Mouse (Mus musculus) small intestine, adult 2 months (tissue): ENCODE measurements around the gene Adamts13. TPM values are rescaled to one million over a fixed set of nuclear protein-coding genes. Genes with fewer than 3 reads are reported as not detected.

Experiments used
- H3K27ac ChIP-seq: fragments of 200-500 bp; 2 replicates; pipeline ENCODE4 v1.5.1; 2012; ENCODE audit warnings: low read depth, low read length, control low read depth, inconsistent platforms; ENCODE audit not compliant: insufficient read depth
- H3K27me3 ChIP-seq: fragments of 200-500 bp; 2 replicates; pipeline ENCODE4 v1.6.1; 2012; ENCODE audit warnings: mild to moderate bottlenecking, moderate library complexity, low read length, inconsistent platforms; ENCODE audit not compliant: control insufficient read depth, insufficient read depth
- H3K36me3 ChIP-seq: fragments of 200-500 bp; 2 replicates; pipeline ENCODE4 v1.6.1; 2012; ENCODE audit warnings: mild to moderate bottlenecking, low read length, control low read depth, inconsistent platforms; ENCODE audit not compliant: control insufficient read depth, insufficient read depth
- H3K4me1 ChIP-seq: fragments of 200-500 bp; 2 replicates; pipeline ENCODE4 v1.6.1; 2012; ENCODE audit warnings: low read length, inconsistent platforms, mixed read lengths; ENCODE audit not compliant: control insufficient read depth, insufficient read depth, insufficient read length
- H3K4me3 ChIP-seq: fragments of 200-500 bp; 2 replicates; pipeline ENCODE4 v1.5.1; 2012; ENCODE audit warnings: low read depth, mild to moderate bottlenecking, control low read depth, inconsistent platforms, low read length, moderate library complexity
- CTCF ChIP-seq: fragments of 200-500 bp; IDR thresholded peaks from 2 replicates; pipeline ENCODE4 v1.5.1; 2012; ENCODE audit warnings: low read depth, mild to moderate bottlenecking, control low read depth, inconsistent platforms, low read length, moderate library complexity, mixed read lengths; ENCODE audit not compliant: insufficient replicate concordance, insufficient read length; ENCODE audit errors: extremely low read depth
- POLR2A ChIP-seq: fragments of 200-500 bp; IDR thresholded peaks from 2 replicates; pipeline ENCODE4 v1.6.1; 2012; ENCODE audit warnings: low read depth, mild to moderate bottlenecking, control low read depth, inconsistent platforms, low read length, moderate library complexity
- WGBS: fragments of 180-500 bp; shearing (Covaris S2); methylation state at CpG from one replicate; pipeline ENCODE4 v1.1.7; 2018; 5-methylcytosine and 5-hydroxymethylcytosine counted together
- polyA plus RNA-seq: library from polyadenylated mRNA; depleted of rRNA; stranded (reverse); fragments of >200 nt; gene quantifications from 2 replicates; pipeline ENCODE4 v1.2.3, GENCODE M21; 2012

Adamts13 gene
- polyA plus RNA-seq, 1 experiment = 0.94 TPM

- no peak for TF ChIP-seq CTCF
- no peak for TF ChIP-seq POLR2A
- H3K27ac ChIP-seq = no peak overlapping the region
- no peak overlapping the region for H3K4me3 ChIP-seq
- no peaks in the 10 kb centered on the region for H3K27me3 ChIP-seq
- H3K36me3 ChIP-seq = no peaks in the 10 kb centered on the region
- 42% methylated on average over 1 of the region's 1 CpGs for WGBS
- H3K4me1 ChIP-seq = peaks cover 22% of the 10 kb centered on the region
Observed at GRCm38 (mm10) chr2:26936425-26936824, 36.8 kb upstream of the Adamts13 start.

- H3K27ac ChIP-seq = no peak overlapping the region
- WGBS = 48% methylated on average over 5 of the region's 5 CpGs
- H3K4me3 ChIP-seq = no peak overlapping the region
- H3K36me3 ChIP-seq = peaks cover under 1% of the 10 kb centered on the region; the same call in 1 of the 2 replicates
- peaks cover 27% of the 10 kb centered on the region; the same call in 1 of the 2 replicates for H3K4me1 ChIP-seq
- peak; percentile 14; the same call in 1 of the 2 replicates for TF ChIP-seq CTCF
- TF ChIP-seq POLR2A = no peak
- H3K27me3 ChIP-seq = no peaks in the 10 kb centered on the region
Observed at GRCm38 (mm10) chr2:26941539-26941938, 31.7 kb upstream of the Adamts13 start.

GRCm38 (mm10) chr2:26943253-26943652 lies 30.0 kb upstream of the Adamts13 start:
- Histone ChIP-seq H3K27ac (peak overlapping the region; percentile 94), H3K27me3 (no peaks in the 10 kb centered on the region), H3K4me1 (peaks cover 27% of the 10 kb centered on the region; the same call in 1 of the 2 replicates), H3K36me3 (peaks cover 7% of the 10 kb centered on the region), H3K4me3 (no peak overlapping the region)
- 16% methylated on average over 3 of the region's 3 CpGs for WGBS
- no peak for TF ChIP-seq POLR2A
- TF ChIP-seq CTCF = no peak

GRCm38 (mm10) chr2:26950411-26950810 lies 22.8 kb upstream of the Adamts13 start:
- Histone ChIP-seq H3K36me3 (peaks cover 53% of the 10 kb centered on the region), H3K4me1 (peaks cover 1% of the 10 kb centered on the region; the same call in 1 of the 2 replicates), H3K27ac (no peak overlapping the region), H3K4me3 (no peak overlapping the region), H3K27me3 (no peaks in the 10 kb centered on the region)
- WGBS = 91% methylated on average over 2 of the region's 2 CpGs
- no peak for TF ChIP-seq POLR2A
- no peak for TF ChIP-seq CTCF

GRCm38 (mm10) chr2:26951346-26951905 lies 21.8 kb upstream of the Adamts13 start:
- TF ChIP-seq CTCF (no peak), POLR2A (no peak)
- Histone ChIP-seq H3K27ac (no peak overlapping the region), H3K36me3 (peaks cover 64% of the 10 kb centered on the region), H3K4me3 (no peak overlapping the region), H3K4me1 (peaks cover 8% of the 10 kb centered on the region; the same call in 1 of the 2 replicates), H3K27me3 (no peaks in the 10 kb centered on the region)
- 80% methylated on average over 8 of the region's 8 CpGs for WGBS

GRCm38 (mm10) chr2:26952193-26952592 lies 21.0 kb upstream of the Adamts13 start:
- Histone ChIP-seq H3K4me1 (peaks cover 9% of the 10 kb centered on the region; the same call in 1 of the 2 replicates), H3K36me3 (peaks cover 62% of the 10 kb centered on the region), H3K27me3 (no peaks in the 10 kb centered on the region), H3K4me3 (no peak overlapping the region), H3K27ac (no peak overlapping the region)
- TF ChIP-seq CTCF (no peak), POLR2A (no peak)
- WGBS = 76% methylated on average over 4 of the region's 4 CpGs

- no peak overlapping the region for H3K27ac ChIP-seq
- TF ChIP-seq POLR2A (no peak), CTCF (no peak)
- H3K36me3 ChIP-seq = peaks cover 66% of the 10 kb centered on the region
- no peak overlapping the region for H3K4me3 ChIP-seq
- H3K27me3 ChIP-seq = no peaks in the 10 kb centered on the region
- 89% methylated on average over 8 of the region's 8 CpGs for WGBS
- H3K4me1 ChIP-seq = peaks cover 12% of the 10 kb centered on the region; the same call in 1 of the 2 replicates
Observed at GRCm38 (mm10) chr2:26952866-26953265, 20.4 kb upstream of the Adamts13 start.
